Mouse (Mus musculus): ENCODE data around the gene Gcnt2.
"Not testable (repeated sequence)": the region's sequence is repeated elsewhere in the genome, so short reads cannot be mapped to it uniquely, and the experiment has no call there.

The Gcnt2 gene

GRCm38 (mm10) chr13:40906528-40906927 lies 47.0 kb downstream of the Gcnt2 start:
- no peak for DNase-seq (ENCODE audit: low read depth)

- no peak for DNase-seq (ENCODE audit: low read depth)
Observed at GRCm38 (mm10) chr13:40907274-40907673, 47.7 kb downstream of the Gcnt2 start.

- no peak for DNase-seq (ENCODE audit: low read depth)
Observed at GRCm38 (mm10) chr13:40908044-40908443, 48.5 kb downstream of the Gcnt2 start.

GRCm38 (mm10) chr13:40909060-40909459 lies 49.5 kb downstream of the Gcnt2 start:
- no peak for DNase-seq (ENCODE audit: low read depth)

GRCm38 (mm10) chr13:40910047-40910446 lies 50.5 kb downstream of the Gcnt2 start:
- DNase-seq (ENCODE audit: low read depth), result no peak

GRCm38 (mm10) chr13:40911951-40912350 lies 52.4 kb downstream of the Gcnt2 start:
- no peak for DNase-seq (ENCODE audit: low read depth)

- DNase-seq (ENCODE audit: low read depth), result no peak
Observed at GRCm38 (mm10) chr13:40913395-40914018, 54.0 kb downstream of the Gcnt2 start.

- DNase-seq (ENCODE audit: low read depth), result no peak
Observed at GRCm38 (mm10) chr13:40914053-40914585, 54.6 kb downstream of the Gcnt2 start.

GRCm38 (mm10) chr13:40916321-40917160 lies 57.0 kb downstream of the Gcnt2 start:
- no peak for DNase-seq (ENCODE audit: low read depth)

GRCm38 (mm10) chr13:40917161-40918091 lies 57.9 kb downstream of the Gcnt2 start:
- peak; percentile 37 for DNase-seq (ENCODE audit: low read depth)

GRCm38 (mm10) chr13:40921326-40922059 lies 61.9 kb downstream of the Gcnt2 start:
- DNase-seq (ENCODE audit: low read depth), result no peak

GRCm38 (mm10) chr13:40922311-40922877 lies 62.8 kb downstream of the Gcnt2 start:
- peak; percentile 57 for DNase-seq (ENCODE audit: low read depth)

- DNase-seq (ENCODE audit: low read depth), result no peak
Observed at GRCm38 (mm10) chr13:40923756-40924315, 64.3 kb downstream of the Gcnt2 start.

- no peak for DNase-seq (ENCODE audit: low read depth)
Observed at GRCm38 (mm10) chr13:40928192-40928898, 68.8 kb downstream of the Gcnt2 start.

GRCm38 (mm10) chr13:40931871-40932270 lies 72.3 kb downstream of the Gcnt2 start:
- DNase-seq (ENCODE audit: low read depth), result not testable (repeated sequence)

GRCm38 (mm10) chr13:40932573-40932972 lies 73.0 kb downstream of the Gcnt2 start:
- no peak for DNase-seq (ENCODE audit: low read depth)

GRCm38 (mm10) chr13:40934341-40934740 lies 74.8 kb downstream of the Gcnt2 start:
- no peak for DNase-seq (ENCODE audit: low read depth)

- no peak for DNase-seq (ENCODE audit: low read depth)
Observed at GRCm38 (mm10) chr13:40937586-40937985, 78.0 kb downstream of the Gcnt2 start.

GRCm38 (mm10) chr13:40938485-40939357 lies 79.2 kb downstream of the Gcnt2 start:
- DNase-seq (ENCODE audit: low read depth), result no peak

All from naive thymus-derived CD4-positive, alpha-beta T cell, adult 2 months (primary cell).